Mouse (Mus musculus): ENCODE measurements around the gene Pigu. TPM values are rescaled to one million over a fixed set of nuclear protein-coding genes. Genes with fewer than 3 reads are reported as not detected.
A peak's percentile ranks its signal among the peaks of the same experiment; 100 is the strongest.

The Pigu gene
- total RNA-seq, 2 experiments from 2014 or later = 25.7 to 27.0 TPM

GRCm38 (mm10) chr2:155293382-155293781 is 63.8 kb downstream of the Pigu start:
- DNase-seq (ENCODE audit: extremely low spot score in 1 of 2, low spot score in 1 of 2) = no peak

GRCm38 (mm10) chr2:155290066-155290465 is 67.2 kb downstream of the Pigu start:
- no peak for DNase-seq (ENCODE audit: extremely low spot score in 1 of 2, low spot score in 1 of 2)

GRCm38 (mm10) chr2:155287456-155288250 is 69.6 kb downstream of the Pigu start:
- DNase-seq (ENCODE audit: extremely low spot score in 1 of 2, low spot score in 1 of 2) = no peak

GRCm38 (mm10) chr2:155285744-155286143 is 71.5 kb downstream of the Pigu start:
- no peak for DNase-seq (ENCODE audit: extremely low spot score in 1 of 2, low spot score in 1 of 2)

GRCm38 (mm10) chr2:155284647-155285046 is 72.6 kb downstream of the Pigu start:
- DNase-seq (ENCODE audit: extremely low spot score in 1 of 2, low spot score in 1 of 2) = no peak

GRCm38 (mm10) chr2:155283793-155284192 is 73.4 kb downstream of the Pigu start:
- DNase-seq (ENCODE audit: extremely low spot score in 1 of 2, low spot score in 1 of 2) = no peak

- DNase-seq (ENCODE audit: extremely low spot score in 1 of 2, low spot score in 1 of 2) = no peak
Observed at GRCm38 (mm10) chr2:155280116-155280515, 77.1 kb downstream of the Pigu start.

- no peak for DNase-seq (ENCODE audit: extremely low spot score in 1 of 2, low spot score in 1 of 2)
Observed at GRCm38 (mm10) chr2:155279163-155279562, 78.1 kb downstream of the Pigu start.

- no peak for DNase-seq (ENCODE audit: extremely low spot score in 1 of 2, low spot score in 1 of 2)
Observed at GRCm38 (mm10) chr2:155278361-155278760, 78.9 kb downstream of the Pigu start.

- DNase-seq (ENCODE audit: extremely low spot score in 1 of 2, low spot score in 1 of 2) = no peak
Observed at GRCm38 (mm10) chr2:155277721-155278120, 79.5 kb downstream of the Pigu start.

GRCm38 (mm10) chr2:155276621-155277175 is 80.5 kb downstream of the Pigu start:
- DNase-seq (ENCODE audit: extremely low spot score in 1 of 2, low spot score in 1 of 2) = peak; percentile 27 to 56

- peak; percentile 97 to 98 for DNase-seq (ENCODE audit: extremely low spot score in 1 of 2, low spot score in 1 of 2)
Observed at GRCm38 (mm10) chr2:155276195-155276594, 81.0 kb downstream of the Pigu start, which contains the start of gene Map1lc3a. Map1lc3a (plus strand) TSS chr2:155276297.

- DNase-seq (ENCODE audit: extremely low spot score in 1 of 2, low spot score in 1 of 2) = no peak
Observed at GRCm38 (mm10) chr2:155273603-155274002, 83.6 kb downstream of the Pigu start.

GRCm38 (mm10) chr2:155272396-155273170 is 84.6 kb downstream of the Pigu start:
- no peak for DNase-seq (ENCODE audit: extremely low spot score in 1 of 2, low spot score in 1 of 2)

- no peak for DNase-seq (ENCODE audit: extremely low spot score in 1 of 2, low spot score in 1 of 2)
Observed at GRCm38 (mm10) chr2:155271957-155272356, 85.3 kb downstream of the Pigu start.

- no peak for DNase-seq (ENCODE audit: extremely low spot score in 1 of 2, low spot score in 1 of 2)
Observed at GRCm38 (mm10) chr2:155266896-155267295, 90.3 kb downstream of the Pigu start.

GRCm38 (mm10) chr2:155265526-155265925 is 91.7 kb downstream of the Pigu start:
- DNase-seq (ENCODE audit: extremely low spot score in 1 of 2, low spot score in 1 of 2) = no peak

- no peak for DNase-seq (ENCODE audit: extremely low spot score in 1 of 2, low spot score in 1 of 2)
Observed at GRCm38 (mm10) chr2:155249588-155249987, 107.6 kb downstream of the Pigu start.

GRCm38 (mm10) chr2:155248718-155249117 is 108.5 kb downstream of the Pigu start:
- no peak for DNase-seq (ENCODE audit: extremely low spot score in 1 of 2, low spot score in 1 of 2)

GRCm38 (mm10) chr2:155248206-155248605 is 109.0 kb downstream of the Pigu start:
- DNase-seq (ENCODE audit: extremely low spot score in 1 of 2, low spot score in 1 of 2) = no peak

- DNase-seq (ENCODE audit: extremely low spot score in 1 of 2, low spot score in 1 of 2) = no peak
Observed at GRCm38 (mm10) chr2:155246231-155246630, 111.0 kb downstream of the Pigu start.

Data from layer of hippocampus, postnatal 25 days (tissue).